Mouse (Mus musculus) embryonic facial prominence, embryonic 14.5 days (tissue): ENCODE results near the gene Plscr3. TPM values are rescaled to one million over a fixed set of nuclear protein-coding genes. Genes with fewer than 3 reads are reported as not detected.

Experiments
- ATAC-seq: fragments of 200-750 bp; cut with Nextera tagmentation; 2 replicates; pipeline ENCODE4 v1.8.0; 2017; ENCODE audit warnings: low read depth, moderate number of reproducible peaks, moderate TSS enrichment
- DNase-seq: peaks from one replicate; pipeline ENCODE4 v3.0.0-alpha.2; 2015; ENCODE audit warnings: low spot score
- H3K27ac ChIP-seq: fragments of 300-500 bp; sonication (generic); replicated peaks from 2 replicates; pipeline ENCODE4 v1.5.1; 2014; ENCODE audit warnings: low read depth, mild to moderate bottlenecking, low read length, moderate library complexity
- H3K27me3 ChIP-seq: fragments of 300-500 bp; sonication (generic); replicated peaks from 2 replicates; pipeline ENCODE4 v1.6.1; 2014; ENCODE audit warnings: low read length; ENCODE audit not compliant: control insufficient read depth, insufficient read depth
- H3K36me3 ChIP-seq: fragments of 300-500 bp; sonication (generic); 2 replicates; pipeline ENCODE4 v1.6.1; 2014; ENCODE audit warnings: low read length, mixed read lengths; ENCODE audit not compliant: control insufficient read depth, insufficient read depth
- H3K4me1 ChIP-seq: fragments of 300-500 bp; sonication (generic); 2 replicates; pipeline ENCODE4 v1.6.1; 2014; ENCODE audit warnings: antibody characterized with exemption, low read length; ENCODE audit not compliant: control insufficient read depth, insufficient read depth
- H3K4me2 ChIP-seq: fragments of 300-500 bp; sonication (generic); 2 replicates; pipeline ENCODE4 v1.6.1; 2014; ENCODE audit warnings: low read depth, mild to moderate bottlenecking, low read length, moderate library complexity, mixed read lengths
- H3K4me3 ChIP-seq: fragments of 300-500 bp; sonication (generic); 2 replicates; pipeline ENCODE4 v1.5.1; 2014; ENCODE audit warnings: low read depth, mild to moderate bottlenecking, low read length
- H3K9ac ChIP-seq: fragments of 300-500 bp; sonication (generic); 2 replicates; pipeline ENCODE4 v1.6.1; 2014; ENCODE audit warnings: low read depth, mild to moderate bottlenecking, low read length, moderate library complexity, mixed read lengths
- H3K9me3 ChIP-seq: fragments of 300-500 bp; sonication (generic); 2 replicates; pipeline ENCODE4 v1.6.1; 2016; ENCODE audit warnings: low read length; ENCODE audit not compliant: control insufficient read depth
- WGBS: fragments of 180-500 bp; shearing (Covaris S2); extraction: QIAGEN DNeasy Blood & Tissue Kit; methylation state at CpG from one replicate; pipeline ENCODE4 v1.1.7; 2014; 5-methylcytosine and 5-hydroxymethylcytosine counted together
- polyA plus RNA-seq: library from polyadenylated mRNA; unstranded; fragments of >200 nt; fragmentation: Nextera tagmentation; extraction: Ambion mirVana; gene quantifications from 2 replicates; pipeline ENCODE4 v1.2.1, GENCODE M21; 2014

Gene Plscr3
- polyA plus RNA-seq, 1 experiment from 2014 or later = 102 TPM

DNA sequence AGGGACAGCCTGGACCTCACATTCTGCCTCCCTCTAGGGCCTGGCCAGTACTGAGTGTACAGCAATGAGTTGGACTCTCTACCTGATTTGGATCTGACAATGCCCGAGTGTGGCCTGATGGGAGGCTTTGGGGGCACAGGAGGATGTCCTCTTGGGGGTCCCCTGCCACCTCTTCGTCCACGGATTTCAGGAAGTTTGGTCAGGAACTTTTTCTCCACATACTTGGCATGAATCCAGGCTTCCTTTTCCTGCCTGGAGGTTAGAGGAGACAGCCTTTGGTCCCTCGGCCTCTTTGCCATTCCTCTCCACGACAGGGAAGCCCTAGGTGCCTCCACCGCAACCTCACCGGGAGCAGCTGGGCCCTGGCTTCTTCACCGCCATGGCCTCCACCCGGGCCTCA is 38.1 kb downstream of the Plscr3 start:
- peaks cover 19% of the 10 kb centered on the region for H3K4me1 ChIP-seq
- 75% methylated on average over 9 of the region's 9 CpGs for WGBS
- ATAC-seq = no peak
- no peaks in the 10 kb centered on the region for H3K36me3 ChIP-seq
- no peak overlapping the region for H3K9ac ChIP-seq
- no peak overlapping the region for H3K27ac ChIP-seq
- no peak overlapping the region for H3K4me3 ChIP-seq
- no peaks in the 10 kb centered on the region for H3K27me3 ChIP-seq
- H3K9me3 ChIP-seq = no peaks in the 10 kb centered on the region
- DNase-seq = no peak
- no peak overlapping the region for H3K4me2 ChIP-seq

DNA sequence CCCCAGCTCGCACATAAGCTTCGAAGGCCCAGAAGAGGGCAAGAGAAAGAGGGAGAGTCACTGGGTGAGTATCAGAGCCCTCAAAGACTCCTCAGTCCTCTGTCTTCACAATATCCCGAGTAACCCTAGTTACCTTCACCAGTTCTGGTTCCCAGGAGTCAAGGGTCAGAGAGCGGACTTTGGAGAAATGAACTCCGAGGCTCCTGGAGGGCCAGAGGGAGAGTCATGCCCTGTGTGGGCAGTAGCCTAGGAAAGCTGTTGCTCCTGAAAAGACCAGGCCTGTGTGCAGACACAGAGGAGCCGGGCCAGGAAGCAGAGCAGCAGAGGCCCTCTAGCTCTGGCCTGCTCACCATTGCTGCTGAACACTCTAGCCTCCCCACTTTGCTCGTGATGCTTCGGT is 38.5 kb downstream of the Plscr3 start:
- H3K9ac ChIP-seq = no peak overlapping the region
- H3K4me2 ChIP-seq = no peak overlapping the region
- ATAC-seq (no peak), DNase-seq (no peak)
- 82% methylated on average over 8 of the region's 8 CpGs for WGBS
- no peak overlapping the region for H3K4me3 ChIP-seq
- no peaks in the 10 kb centered on the region for H3K36me3 ChIP-seq
- no peaks in the 10 kb centered on the region for H3K9me3 ChIP-seq
- H3K27ac ChIP-seq = no peak overlapping the region
- H3K4me1 ChIP-seq = peaks cover 15% of the 10 kb centered on the region
- H3K27me3 ChIP-seq = no peaks in the 10 kb centered on the region

DNA sequence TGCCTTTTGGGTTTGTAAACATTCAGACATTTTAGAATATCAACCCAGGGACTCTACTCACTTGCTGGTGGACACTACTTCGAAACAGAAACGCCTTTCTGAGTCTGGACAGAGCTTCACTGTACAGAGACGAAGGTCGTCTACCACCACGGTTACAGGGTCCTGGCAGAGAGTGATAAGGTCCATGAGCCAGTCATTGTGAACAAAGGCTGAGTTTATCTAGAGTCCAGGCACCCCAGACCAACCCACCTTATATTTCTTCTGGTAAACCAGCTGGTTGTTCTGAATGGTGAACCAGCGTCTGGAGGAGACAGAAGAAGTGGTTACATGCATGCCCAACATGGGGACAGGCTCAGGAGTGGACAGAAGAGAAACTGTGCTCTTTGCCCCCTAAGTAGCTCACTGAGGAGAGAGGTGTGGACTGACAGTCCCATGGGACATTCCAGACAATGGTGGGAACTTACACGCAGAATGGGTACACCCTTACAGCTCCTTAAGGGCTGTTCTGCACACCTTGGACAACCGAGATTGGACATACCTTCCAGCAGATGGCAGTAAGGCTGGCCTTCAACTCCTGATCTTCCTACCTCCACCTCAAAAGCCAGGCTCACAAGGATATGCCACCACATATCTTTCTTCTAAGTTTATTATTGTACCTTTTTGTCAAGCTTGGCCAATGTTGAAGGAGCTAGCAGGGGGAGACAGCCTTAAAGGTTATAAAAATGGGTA is 40.9 kb downstream of the Plscr3 start:
- DNase-seq = no peak
- ATAC-seq = no peak
- WGBS = 64% methylated on average over 8 of the region's 8 CpGs
- Histone ChIP-seq H3K4me1 (no peaks in the 10 kb centered on the region; the same call in 1 of the 2 replicates), H3K27me3 (no peaks in the 10 kb centered on the region), H3K4me3 (no peak overlapping the region), H3K36me3 (no peaks in the 10 kb centered on the region), H3K27ac (no peak overlapping the region), H3K9ac (no peak overlapping the region), H3K4me2 (no peak overlapping the region), H3K9me3 (no peaks in the 10 kb centered on the region)

DNA sequence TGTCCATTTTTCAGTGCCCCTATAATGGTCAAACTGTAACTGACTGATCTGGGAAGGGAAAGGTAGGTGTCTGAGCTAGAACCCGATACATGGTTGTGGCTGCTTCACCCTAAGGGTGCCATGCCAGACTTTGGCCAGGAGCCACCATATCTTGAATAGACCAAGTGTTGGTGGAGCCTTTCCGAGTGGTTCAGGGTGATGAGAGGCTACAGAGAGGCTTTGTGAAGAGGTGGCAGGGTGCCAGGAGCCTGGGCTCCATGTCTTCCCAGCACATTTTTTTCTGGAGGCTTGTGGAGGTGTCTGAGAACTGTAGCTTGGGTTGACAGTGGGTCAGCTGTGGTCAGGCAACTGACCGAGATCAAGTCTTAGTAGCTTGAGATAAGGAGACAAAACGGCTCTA is 45.3 kb downstream of the Plscr3 start:
- no peaks in the 10 kb centered on the region for H3K9me3 ChIP-seq
- no peak overlapping the region for H3K9ac ChIP-seq
- no peak overlapping the region for H3K4me2 ChIP-seq
- H3K4me3 ChIP-seq = no peak overlapping the region
- no peaks in the 10 kb centered on the region for H3K36me3 ChIP-seq
- H3K27me3 ChIP-seq = no peaks in the 10 kb centered on the region
- no peak overlapping the region for H3K27ac ChIP-seq
- ATAC-seq (no peak), DNase-seq (no peak)
- H3K4me1 ChIP-seq = no peaks in the 10 kb centered on the region
- WGBS = 74% methylated on average over 4 of the region's 4 CpGs

DNA sequence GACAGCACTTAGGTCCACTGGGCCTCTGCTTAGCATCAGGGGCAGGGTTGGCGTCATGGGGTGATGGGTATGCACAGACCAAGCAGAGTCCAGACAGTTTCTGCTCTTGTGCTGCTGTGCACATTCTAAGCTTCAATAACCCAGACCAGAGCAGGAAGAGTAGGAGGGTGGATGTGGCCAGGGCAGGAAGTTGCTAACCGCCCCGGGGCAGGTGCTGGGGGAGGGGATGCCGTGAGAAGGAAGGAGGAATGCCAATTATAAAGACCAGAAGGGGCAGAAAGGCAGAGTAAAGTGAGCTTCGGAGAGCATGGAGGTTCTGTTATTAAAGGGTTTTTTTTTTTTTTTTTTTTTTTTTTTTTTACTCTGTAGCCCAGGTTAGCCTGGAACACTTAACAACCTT is 48.5 kb downstream of the Plscr3 start:
- H3K36me3 ChIP-seq = no peaks in the 10 kb centered on the region
- H3K27ac ChIP-seq = no peak overlapping the region
- no peak overlapping the region for H3K4me3 ChIP-seq
- 65% methylated on average over 5 of the region's 5 CpGs for WGBS
- H3K4me1 ChIP-seq = peaks cover 9% of the 10 kb centered on the region
- ATAC-seq = no peak
- no peak overlapping the region for H3K9ac ChIP-seq
- H3K4me2 ChIP-seq = no peak overlapping the region
- H3K27me3 ChIP-seq = no peaks in the 10 kb centered on the region
- H3K9me3 ChIP-seq = no peaks in the 10 kb centered on the region
- no peak for DNase-seq

DNA sequence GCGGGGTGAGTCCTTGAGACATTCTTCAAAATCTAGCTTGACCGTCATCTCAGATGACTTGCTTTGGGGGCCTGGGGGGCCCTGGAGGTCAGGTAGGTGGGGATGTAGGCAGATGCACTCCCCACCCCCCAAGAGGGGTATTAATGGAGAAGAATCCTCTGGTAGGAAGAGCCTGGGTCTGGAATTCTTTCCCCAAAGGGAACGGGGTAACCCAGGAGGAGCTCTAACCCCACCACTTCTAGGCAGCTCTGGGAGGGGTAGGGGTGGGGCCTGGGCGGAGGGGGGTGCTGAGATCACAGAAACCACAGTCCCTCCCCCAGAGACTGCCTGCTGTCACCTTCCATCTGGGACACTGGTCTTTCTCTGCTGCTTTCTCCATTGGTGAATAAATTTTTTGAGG is 49.1 kb downstream of the Plscr3 start, which contains the start of gene Acap1:
Gene Acap1 (minus strand): TSS at position 249 of the 400 bp plus-strand sequence.
- Histone ChIP-seq H3K4me2 (no peak within 1 kb of the TSS), H3K27me3 (no peaks in the 10 kb centered on the region), H3K36me3 (no peaks in the 10 kb centered on the region), H3K27ac (no peak within 1 kb of the TSS), H3K9ac (peak within 1 kb of the TSS; percentile 1; the same call in 1 of the 2 replicates), H3K9me3 (no peaks in the 10 kb centered on the region), H3K4me3 (no peak within 1 kb of the TSS), H3K4me1 (peaks cover 12% of the 10 kb centered on the region)
- DNase-seq (no peak), ATAC-seq (no peak)
- WGBS = 72% methylated on average over 4 of the region's 4 CpGs

DNA sequence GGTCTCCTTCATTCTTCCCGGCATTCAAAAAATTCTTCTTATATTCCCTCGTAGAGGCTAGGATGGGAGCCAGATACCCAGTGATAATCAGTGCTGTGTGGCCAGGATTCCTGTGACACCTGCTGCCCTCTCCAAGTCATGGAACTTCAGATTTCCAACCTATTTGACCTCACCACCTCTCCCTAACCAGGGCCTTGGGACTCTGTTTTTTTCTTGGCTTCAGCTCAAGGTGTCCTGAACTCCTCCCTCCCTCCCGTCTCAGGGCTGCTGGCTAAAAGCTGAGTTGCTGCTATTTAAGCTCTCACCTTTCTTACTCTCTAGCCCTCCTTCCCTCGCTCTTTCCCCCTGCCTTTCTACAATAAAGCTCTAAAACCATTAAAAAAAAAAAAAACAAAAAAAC is 53.7 kb downstream of the Plscr3 start:
- WGBS = 20% methylated on average over 4 of the region's 4 CpGs
- DNase-seq (no peak), ATAC-seq (no peak)
- Histone ChIP-seq H3K4me3 (peak overlapping the region; percentile 87), H3K4me2 (peak overlapping the region; percentile 98), H3K27me3 (no peaks in the 10 kb centered on the region), H3K9ac (peak overlapping the region; percentile 88), H3K36me3 (peaks cover 14% of the 10 kb centered on the region), H3K27ac (peak overlapping the region; percentile 96; the same call in 1 of the 2 replicates), H3K4me1 (peaks cover 19% of the 10 kb centered on the region), H3K9me3 (no peaks in the 10 kb centered on the region)

DNA sequence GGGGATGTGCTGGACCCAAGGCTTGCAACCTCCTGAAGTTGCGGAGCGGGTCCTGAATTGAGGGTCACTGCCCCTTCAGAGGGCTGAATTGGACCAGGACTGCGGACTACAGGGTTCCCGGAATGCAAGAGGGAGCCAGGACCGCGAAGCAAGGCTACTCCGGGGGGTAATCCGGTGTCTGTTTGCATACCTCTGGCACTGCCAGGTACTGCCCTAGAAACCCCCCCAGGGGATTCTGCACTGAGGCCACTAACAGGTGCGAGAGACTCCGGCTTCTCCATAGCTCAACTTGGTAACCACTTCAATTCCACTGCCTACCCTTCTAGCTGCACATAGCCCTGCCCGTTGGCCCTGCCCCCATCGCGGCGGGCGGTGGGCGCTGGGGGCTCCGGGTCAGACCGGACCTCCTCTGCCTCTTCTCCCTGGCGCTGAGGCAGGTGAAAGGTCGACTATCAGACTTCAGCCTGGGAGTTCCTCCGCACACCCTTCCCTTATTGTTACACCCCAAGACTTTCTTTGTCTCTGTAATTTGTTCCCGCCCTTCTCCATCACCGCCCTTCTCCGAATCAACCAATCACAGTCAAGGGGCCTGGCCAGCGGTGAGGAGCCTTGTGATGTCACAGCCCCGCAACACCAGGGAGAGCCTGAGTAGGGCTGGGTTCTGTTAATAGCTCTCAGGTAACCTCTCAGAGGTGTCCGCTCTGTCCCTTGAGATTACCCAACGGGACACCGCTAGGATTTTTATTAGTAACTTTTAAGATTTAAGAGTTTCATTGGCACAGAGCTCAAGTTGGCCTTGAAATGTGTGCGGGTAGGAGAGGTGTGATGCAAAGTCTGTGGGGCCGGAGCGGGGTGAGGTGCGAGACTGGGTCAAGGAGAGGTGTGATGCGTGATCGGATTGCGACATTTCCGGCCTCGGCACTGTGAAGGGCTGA is 54.6 kb downstream of the Plscr3 start, which contains the start of the genes 2810408A11Rik and Neurl4:
Gene 2810408A11Rik (minus strand): TSS at position 517 of the 935 bp plus-strand sequence.
Gene Neurl4 (plus strand): TSS at position 602 of the 935 bp plus-strand sequence.
- Histone ChIP-seq H3K36me3 (peaks cover 22% of the 10 kb centered on the region), H3K27me3 (no peaks in the 10 kb centered on the region), H3K9ac (peak within 1 kb of the TSS; percentile 88), H3K9me3 (no peaks in the 10 kb centered on the region), H3K4me2 (peak within 1 kb of the TSS; percentile 98), H3K27ac (peak within 1 kb of the TSS; percentile 96), H3K4me1 (peaks cover 19% of the 10 kb centered on the region), H3K4me3 (peak within 1 kb of the TSS; percentile 87)
- WGBS = 0% methylated on average over 33 of the region's 38 CpGs
- ATAC-seq = peak; percentile 96
- peak; percentile 98 for DNase-seq
